Comparison of ENCODE assay signal across 19 mouse cellular contexts in genomic region chr6:99168727-99169126, GRCm38 (mm10).
DNase-seq lines count a peak whose midpoint lies in the region; ATAC-seq and TF ChIP-seq lines count a peak whose summit lies in the region.
"Had no signal": no experiment of that assay in that cellular context is flagged by ENCODE, and none has a peak within 500 bp of the region (broad histone marks: within the 10 kb centered on the region; RNA-seq: fewer than 3 reads in every experiment).

No protein-coding gene starts in this region.

- 0 out of 2 replicates have a peak overlapping the region, but pooled peaks have one; percentile 24 for H3K27ac ChIP-seq in liver, embryonic 15.5 days (replicated peaks)
- no peak overlapping the region for H3K27ac ChIP-seq in liver, embryonic 12.5 days
- H3K27ac ChIP-seq in liver, embryonic 16.5 days (ENCODE audit: low read length): peak overlapping the region; percentile 29; the same call in 1 of the 2 replicates
- peak overlapping the region; percentile 87 for H3K27ac ChIP-seq in stomach, postnatal 0 days (replicated peaks)
- no peak overlapping the region for H3K27ac ChIP-seq in hindbrain, embryonic 14.5 days
- H3K27ac ChIP-seq: forebrain, embryonic 13.5 days; hindbrain, postnatal 0 days; limb, embryonic 15.5 days; midbrain, embryonic 15.5 days had no signal

- H3K4me1 ChIP-seq in liver, embryonic 15.5 days (replicated peaks): peaks cover 20% of the 10 kb centered on the region
- peaks cover 29% of the 10 kb centered on the region for H3K4me1 ChIP-seq in liver, embryonic 12.5 days
- peaks cover 5% of the 10 kb centered on the region for H3K4me1 ChIP-seq in liver, embryonic 16.5 days (ENCODE audit: control insufficient read depth, low read depth, low read length)
- H3K4me1 ChIP-seq in stomach, postnatal 0 days (replicated peaks; ENCODE audit: control insufficient read depth, insufficient read depth): peaks cover 9% of the 10 kb centered on the region
- H3K4me1 ChIP-seq in hindbrain, embryonic 14.5 days (replicated peaks; ENCODE audit: control insufficient read depth, insufficient read depth, low read length): no peaks in the 10 kb centered on the region
- H3K4me1 ChIP-seq: midbrain, embryonic 15.5 days had no signal

- peak; percentile 73 for DNase-seq in lung, postnatal 25 days (ENCODE audit: low spot score)
- DNase-seq in stomach, postnatal 0 days (ENCODE audit: low spot score): peak; percentile 76
- no peak for DNase-seq in cerebellum, adult 11-12 months
- DNase-seq in hindbrain, embryonic 14.5 days (ENCODE audit: low spot score): no peak
- DNase-seq: cerebellum, adult 2 months; gastrocnemius, postnatal 25 days; heart, postnatal 4 days; kidney, adult 9 months; kidney, postnatal 25 days; spleen, adult 18-20 months had no signal

- H3K9me3 ChIP-seq in liver, embryonic 15.5 days (replicated peaks): no peaks in the 10 kb centered on the region
- H3K9me3 ChIP-seq in liver, embryonic 12.5 days (replicated peaks): no peaks in the 10 kb centered on the region
- no peaks in the 10 kb centered on the region for H3K9me3 ChIP-seq in liver, embryonic 16.5 days (replicated peaks; ENCODE audit: control insufficient read depth, low read length)
- H3K9me3 ChIP-seq in stomach, postnatal 0 days (ENCODE audit: control insufficient read depth, low read length): no peaks in the 10 kb centered on the region
- no peaks in the 10 kb centered on the region for H3K9me3 ChIP-seq in hindbrain, embryonic 14.5 days (ENCODE audit: control insufficient read depth, low read length)
- H3K9me3 ChIP-seq: forebrain, embryonic 13.5 days; heart, embryonic 12.5 days; limb, embryonic 15.5 days; midbrain, embryonic 15.5 days had no signal

- H3K36me3 ChIP-seq in liver, embryonic 15.5 days (replicated peaks): no peaks in the 10 kb centered on the region
- no peaks in the 10 kb centered on the region for H3K36me3 ChIP-seq in liver, embryonic 12.5 days
- H3K36me3 ChIP-seq in liver, embryonic 16.5 days (ENCODE audit: control insufficient read depth, insufficient read depth): no peaks in the 10 kb centered on the region
- H3K36me3 ChIP-seq in stomach, postnatal 0 days (ENCODE audit: control insufficient read depth, insufficient read depth, low read length): no peaks in the 10 kb centered on the region
- no peaks in the 10 kb centered on the region for H3K36me3 ChIP-seq in hindbrain, embryonic 14.5 days (replicated peaks; ENCODE audit: control insufficient read depth, insufficient read depth)
- H3K36me3 ChIP-seq: heart, embryonic 12.5 days; limb, embryonic 15.5 days; midbrain, embryonic 15.5 days had no signal

- no peak for TF ChIP-seq CTCF in stomach, postnatal 0 days (IDR thresholded peaks at IDR 0.05; ENCODE audit: low read depth)

- H3K4me2 ChIP-seq in liver, embryonic 15.5 days: no peak overlapping the region
- H3K4me2 ChIP-seq in liver, embryonic 12.5 days: no peak overlapping the region
- no peak overlapping the region for H3K4me2 ChIP-seq in liver, embryonic 16.5 days (ENCODE audit: low read depth, low read length)
- H3K4me2 ChIP-seq in stomach, postnatal 0 days (replicated peaks; ENCODE audit: low read depth): no peak overlapping the region
- no peak overlapping the region for H3K4me2 ChIP-seq in hindbrain, embryonic 14.5 days (replicated peaks)
- H3K4me2 ChIP-seq: forebrain, embryonic 13.5 days; heart, embryonic 12.5 days; limb, embryonic 15.5 days; midbrain, embryonic 15.5 days had no signal

- ATAC-seq in liver, embryonic 15.5 days (ENCODE audit: insufficient read depth): peak; percentile 47; the same call in 1 of the 2 replicates
- no peak for ATAC-seq in liver, embryonic 12.5 days
- peak; percentile 68 for ATAC-seq in liver, embryonic 16.5 days (ENCODE audit: low read depth)
- ATAC-seq in stomach, postnatal 0 days (ENCODE audit: low FRiP score, low TSS enrichment): peak; percentile 83
- ATAC-seq in hindbrain, embryonic 14.5 days (ENCODE audit: low FRiP score): no peak
- ATAC-seq: forebrain, embryonic 13.5 days; hindbrain, postnatal 0 days; midbrain, embryonic 15.5 days had no signal

- H3K9ac ChIP-seq in liver, embryonic 15.5 days: no peak overlapping the region
- no peak overlapping the region for H3K9ac ChIP-seq in liver, embryonic 12.5 days
- no peak overlapping the region for H3K9ac ChIP-seq in liver, embryonic 16.5 days (ENCODE audit: low read depth, low read length)
- H3K9ac ChIP-seq in stomach, postnatal 0 days (ENCODE audit: low read length): no peak overlapping the region
- H3K9ac ChIP-seq in hindbrain, embryonic 14.5 days: no peak overlapping the region
- H3K9ac ChIP-seq: forebrain, embryonic 13.5 days; heart, embryonic 12.5 days; limb, embryonic 15.5 days; midbrain, embryonic 15.5 days had no signal

- H3K27me3 ChIP-seq in liver, embryonic 15.5 days: no peaks in the 10 kb centered on the region
- no peaks in the 10 kb centered on the region for H3K27me3 ChIP-seq in liver, embryonic 12.5 days (replicated peaks)
- no peaks in the 10 kb centered on the region for H3K27me3 ChIP-seq in liver, embryonic 16.5 days (ENCODE audit: control insufficient read depth, insufficient read depth, low read depth, low read length)
- no peaks in the 10 kb centered on the region for H3K27me3 ChIP-seq in stomach, postnatal 0 days (ENCODE audit: control insufficient read depth, insufficient read depth, low read length)
- no peaks in the 10 kb centered on the region for H3K27me3 ChIP-seq in hindbrain, embryonic 14.5 days (ENCODE audit: control insufficient read depth, insufficient read depth, low read length)
- H3K27me3 ChIP-seq: forebrain, embryonic 13.5 days; heart, embryonic 12.5 days; limb, embryonic 15.5 days; midbrain, embryonic 15.5 days had no signal

- TF ChIP-seq EP300 in stomach, postnatal 0 days (optimal IDR thresholded peaks at IDR 0.05): no peak

- WGBS in liver, embryonic 15.5 days (ENCODE audit: insufficient replicate concordance): 53% methylated on average over 2 of the region's 2 CpGs
- 69% methylated on average over 2 of the region's 2 CpGs for WGBS in liver, embryonic 12.5 days (ENCODE audit: insufficient replicate concordance)
- 54% methylated on average over 2 of the region's 2 CpGs for WGBS in liver, embryonic 16.5 days (ENCODE audit: insufficient replicate concordance)
- WGBS in stomach, postnatal 0 days: 55% methylated on average over 2 of the region's 2 CpGs
- 86% methylated on average over 2 of the region's 2 CpGs for WGBS in hindbrain, embryonic 14.5 days

- H3K4me3 ChIP-seq in liver, embryonic 15.5 days (replicated peaks): no peak overlapping the region
- no peak overlapping the region for H3K4me3 ChIP-seq in liver, embryonic 12.5 days
- no peak overlapping the region for H3K4me3 ChIP-seq in liver, embryonic 16.5 days (ENCODE audit: low read depth, low read length)
- H3K4me3 ChIP-seq in stomach, postnatal 0 days (ENCODE audit: low read depth, low read length): no peak overlapping the region
- no peak overlapping the region for H3K4me3 ChIP-seq in hindbrain, embryonic 14.5 days (replicated peaks; ENCODE audit: low read length)
- H3K4me3 ChIP-seq: forebrain, embryonic 13.5 days; heart, embryonic 12.5 days; limb, embryonic 15.5 days; midbrain, embryonic 15.5 days; myocyte had no signal

Comparison
In these comparisons a context has a peak if more than half of its experiments do, and no peak if none do; other contexts are left out.
1. ATAC-seq: peak in liver, embryonic 15.5 days (single experiment), liver, embryonic 16.5 days (single experiment) and stomach, postnatal 0 days (single experiment); none in liver, embryonic 12.5 days (single experiment) and hindbrain, embryonic 14.5 days (single experiment).
2. H3K27ac ChIP-seq: peak in liver, embryonic 15.5 days (single experiment), liver, embryonic 16.5 days (single experiment) and stomach, postnatal 0 days (single experiment); none in liver, embryonic 12.5 days (single experiment) and hindbrain, embryonic 14.5 days (single experiment).
3. DNase-seq: peak in lung, postnatal 25 days (single experiment) and stomach, postnatal 0 days (single experiment); none in cerebellum, adult 11-12 months (single experiment) and hindbrain, embryonic 14.5 days (single experiment).